Mouse (Mus musculus) E14TG2a.4 (cell line): ENCODE data around the gene Cpsf6.

Source experiments
- H3K27me3 ChIP-seq: 2 replicates; pipeline ENCODE4 v1.6.1; 2014; ENCODE audit warnings: low read length, control low read depth; ENCODE audit not compliant: insufficient read depth
- H3K36me3 ChIP-seq: 2 replicates; pipeline ENCODE4 v1.6.1; 2014; ENCODE audit warnings: low read length, control low read depth; ENCODE audit not compliant: insufficient read depth
- H3K4me1 ChIP-seq: replicated peaks from 2 replicates; pipeline ENCODE4 v1.6.1; 2014; ENCODE audit warnings: low read depth, low read length, control low read depth
- H3K4me3 ChIP-seq: replicated peaks from 2 replicates; pipeline ENCODE4 v1.5.1; 2014; ENCODE audit warnings: mild to moderate bottlenecking, low read length
- H3K9me3 ChIP-seq: 2 replicates; pipeline ENCODE4 v1.6.1; 2014; ENCODE audit warnings: low read length, control low read depth
- CTCF ChIP-seq: conservative IDR thresholded peaks from 2 replicates; pipeline ENCODE4 v1.5.1; 2014; ENCODE audit warnings: low read length
- NANOG ChIP-seq: IDR thresholded peaks from 2 replicates; pipeline ENCODE4 v1.6.1; 2014; ENCODE audit warnings: borderline replicate concordance, low read length, mixed read lengths
- POU5F1 ChIP-seq: IDR thresholded peaks from 2 replicates; pipeline ENCODE4 v1.6.1; 2014; ENCODE audit warnings: low read length, borderline replicate concordance

Gene Cpsf6

GRCm38 (mm10) chr10:117421283-117422107, 41.7 kb upstream of the Cpsf6 start:
- Histone ChIP-seq H3K4me1 (peaks cover 36% of the 10 kb centered on the region), H3K36me3 (no peaks in the 10 kb centered on the region), H3K27me3 (peaks cover 44% of the 10 kb centered on the region), H3K9me3 (no peaks in the 10 kb centered on the region), H3K4me3 (no peak overlapping the region)
- TF ChIP-seq POU5F1 = no peak
- no peak for TF ChIP-seq CTCF
- no peak for TF ChIP-seq NANOG

GRCm38 (mm10) chr10:117420502-117421282, 40.9 kb upstream of the Cpsf6 start:
- H3K9me3 ChIP-seq = no peaks in the 10 kb centered on the region
- H3K4me1 ChIP-seq = peaks cover 41% of the 10 kb centered on the region
- H3K36me3 ChIP-seq = no peaks in the 10 kb centered on the region
- H3K27me3 ChIP-seq = peaks cover 44% of the 10 kb centered on the region
- TF ChIP-seq POU5F1 = no peak
- TF ChIP-seq NANOG = no peak
- no peak for TF ChIP-seq CTCF
- no peak overlapping the region for H3K4me3 ChIP-seq

GRCm38 (mm10) chr10:117419577-117420290, 39.9 kb upstream of the Cpsf6 start:
- TF ChIP-seq POU5F1 (no peak), NANOG (no peak), CTCF (no peak)
- Histone ChIP-seq H3K27me3 (peaks cover 47% of the 10 kb centered on the region), H3K9me3 (no peaks in the 10 kb centered on the region), H3K4me3 (no peak overlapping the region), H3K4me1 (peaks cover 42% of the 10 kb centered on the region), H3K36me3 (no peaks in the 10 kb centered on the region)

GRCm38 (mm10) chr10:117418668-117419237, 38.9 kb upstream of the Cpsf6 start:
- peak overlapping the region; percentile 44; the same call in 1 of the 2 replicates for H3K4me3 ChIP-seq
- no peaks in the 10 kb centered on the region for H3K9me3 ChIP-seq
- peaks cover 41% of the 10 kb centered on the region for H3K27me3 ChIP-seq
- peaks cover 47% of the 10 kb centered on the region for H3K4me1 ChIP-seq
- no peaks in the 10 kb centered on the region for H3K36me3 ChIP-seq
- TF ChIP-seq NANOG = no peak
- TF ChIP-seq POU5F1 = no peak
- no peak for TF ChIP-seq CTCF

GRCm38 (mm10) chr10:117417772-117418667, 38.2 kb upstream of the Cpsf6 start:
- peaks cover 34% of the 10 kb centered on the region for H3K27me3 ChIP-seq
- TF ChIP-seq CTCF (no peak), POU5F1 (no peak), NANOG (no peak)

GRCm38 (mm10) chr10:117417470-117417767, 37.6 kb upstream of the Cpsf6 start:
- Histone ChIP-seq H3K27me3 (peaks cover 34% of the 10 kb centered on the region), H3K4me3 (peak overlapping the region; percentile 44; the same call in 1 of the 2 replicates), H3K9me3 (no peaks in the 10 kb centered on the region), H3K4me1 (peaks cover 47% of the 10 kb centered on the region), H3K36me3 (no peaks in the 10 kb centered on the region)
- TF ChIP-seq NANOG = no peak
- no peak for TF ChIP-seq CTCF
- TF ChIP-seq POU5F1 = no peak

More at GRCm38 (mm10) chr10:117417772-117418667, 38.2 kb upstream of the Cpsf6 start:
- H3K4me1 ChIP-seq = peaks cover 47% of the 10 kb centered on the region
- H3K9me3 ChIP-seq = no peaks in the 10 kb centered on the region
- H3K36me3 ChIP-seq = no peaks in the 10 kb centered on the region
- H3K4me3 ChIP-seq = peak overlapping the region; percentile 44; the same call in 1 of the 2 replicates

- Histone ChIP-seq H3K36me3 (no peaks in the 10 kb centered on the region), H3K4me1 (peaks cover 51% of the 10 kb centered on the region), H3K4me3 (peak overlapping the region; percentile 44; the same call in 1 of the 2 replicates), H3K27me3 (peaks cover 30% of the 10 kb centered on the region), H3K9me3 (no peaks in the 10 kb centered on the region)
- TF ChIP-seq POU5F1 (no peak), CTCF (no peak), NANOG (no peak)
Observed at GRCm38 (mm10) chr10:117416636-117417469, 37.0 kb upstream of the Cpsf6 start.
